Mouse (Mus musculus): ENCODE data around the gene Tnrc6c. TPM values are rescaled to one million over a fixed set of nuclear protein-coding genes. Genes with fewer than 3 reads are reported as not detected.

Gene Tnrc6c
- polyA plus RNA-seq, 1 experiment from 2014 or later = 12.6 TPM

DNA sequence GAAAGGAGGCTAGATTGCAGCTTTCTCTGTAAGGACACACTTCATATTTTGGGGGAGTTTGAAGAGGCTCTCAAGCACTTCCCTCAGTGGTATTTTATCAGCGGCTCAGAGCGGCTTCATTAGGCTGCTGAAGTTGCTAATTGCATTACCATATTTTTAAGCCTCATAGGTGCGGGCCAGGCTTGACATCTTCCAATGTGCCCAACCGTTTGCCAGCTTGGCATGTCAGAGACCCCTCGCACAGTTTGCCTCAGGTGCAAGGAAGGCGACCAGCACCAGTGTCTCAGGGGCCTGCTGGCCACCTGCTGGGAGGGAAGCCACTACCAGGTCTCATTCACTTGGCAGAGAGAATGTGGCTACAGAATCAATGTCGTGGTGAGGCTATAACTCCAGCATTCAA, 41.2 kb upstream of the Tnrc6c start:
- no peaks in the 10 kb centered on the region for H3K36me3 ChIP-seq (ENCODE audit: control insufficient read depth, insufficient read depth, low read length)
- H3K4me1 ChIP-seq (replicated peaks; ENCODE audit: control insufficient read depth, insufficient read depth, low read length) = peaks cover 19% of the 10 kb centered on the region
- ATAC-seq (replicated peaks; ENCODE audit: low FRiP score, low TSS enrichment, low read depth) = no peak
- no peak for DNase-seq (ENCODE audit: low spot score)
- no peaks in the 10 kb centered on the region for H3K9me3 ChIP-seq (ENCODE audit: control insufficient read depth, low read length)
- peaks cover 16% of the 10 kb centered on the region for H3K27me3 ChIP-seq (replicated peaks; ENCODE audit: control insufficient read depth, insufficient read depth, low read length)
- H3K27ac ChIP-seq (ENCODE audit: low read depth) = no peak overlapping the region
- H3K9ac ChIP-seq (ENCODE audit: low read length) = no peak overlapping the region
- H3K4me2 ChIP-seq (ENCODE audit: low read length) = no peak overlapping the region
- WGBS = 67% methylated on average over 7 of the region's 7 CpGs
- H3K4me3 ChIP-seq (ENCODE audit: low read depth, low read length) = no peak overlapping the region

DNA sequence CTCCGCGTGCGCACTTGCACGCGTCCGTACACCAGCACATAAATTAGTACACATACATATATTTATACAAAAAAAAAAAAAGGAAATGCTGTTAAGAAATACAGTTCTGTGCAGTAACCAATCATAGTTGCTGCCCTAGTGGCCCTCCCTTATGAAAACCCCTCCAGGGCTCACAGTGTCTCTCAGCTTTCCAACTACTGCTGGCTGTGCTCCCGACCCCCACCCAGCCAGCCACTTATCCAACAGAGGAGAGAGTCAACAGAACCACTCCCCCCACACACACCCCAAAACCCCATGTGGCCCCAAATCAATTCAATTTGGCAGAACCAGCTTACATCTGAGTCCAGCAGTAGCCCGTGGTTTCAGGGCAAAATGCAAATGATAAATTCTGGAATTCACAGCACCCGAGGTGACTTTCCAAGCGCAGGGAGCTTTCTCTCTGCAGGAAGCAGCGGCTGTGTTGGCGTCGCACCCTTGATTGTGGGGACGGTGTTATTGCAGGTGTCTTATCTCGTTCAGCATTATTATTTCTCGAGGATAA, 36.7 kb upstream of the Tnrc6c start:
- peaks cover 14% of the 10 kb centered on the region for H3K27me3 ChIP-seq (replicated peaks; ENCODE audit: control insufficient read depth, insufficient read depth, low read length)
- H3K9ac ChIP-seq (ENCODE audit: low read length) = no peak overlapping the region
- H3K4me2 ChIP-seq (ENCODE audit: low read length) = peak overlapping the region; percentile 37
- H3K27ac ChIP-seq (ENCODE audit: low read depth) = no peak overlapping the region
- no peak for ATAC-seq (replicated peaks; ENCODE audit: low FRiP score, low TSS enrichment, low read depth)
- 0 out of 2 replicates have a peak overlapping the region, but pooled peaks have one; percentile 1 for H3K4me3 ChIP-seq (ENCODE audit: low read depth, low read length)
- H3K36me3 ChIP-seq (ENCODE audit: control insufficient read depth, insufficient read depth, low read length) = no peaks in the 10 kb centered on the region
- 14% methylated on average over 16 of the region's 16 CpGs for WGBS
- DNase-seq (ENCODE audit: low spot score) = no peak
- H3K9me3 ChIP-seq (ENCODE audit: control insufficient read depth, low read length) = no peaks in the 10 kb centered on the region
- peaks cover 31% of the 10 kb centered on the region for H3K4me1 ChIP-seq (replicated peaks; ENCODE audit: control insufficient read depth, insufficient read depth, low read length)

DNA sequence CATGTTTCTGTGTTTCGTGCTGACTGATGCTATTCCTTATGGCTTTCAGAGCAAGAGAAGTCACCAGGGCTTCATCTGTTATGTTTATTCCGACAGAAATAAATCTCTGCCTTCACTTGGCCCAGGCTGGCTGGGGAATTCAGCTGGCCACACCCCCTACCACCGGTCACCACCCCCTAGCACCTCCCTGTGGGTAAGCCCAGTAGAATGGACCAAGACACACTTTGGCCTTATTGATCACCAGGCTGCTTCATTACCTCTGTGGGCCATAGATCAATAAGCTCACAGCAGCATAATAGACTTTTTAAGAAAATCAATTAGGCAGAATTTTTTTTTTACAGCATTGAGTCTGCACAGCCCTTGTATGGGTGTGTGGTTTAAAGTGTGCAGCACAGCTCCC, 35.9 kb upstream of the Tnrc6c start:
- H3K27me3 ChIP-seq (replicated peaks; ENCODE audit: control insufficient read depth, insufficient read depth, low read length) = peaks cover 14% of the 10 kb centered on the region
- 8% methylated on average over 3 of the region's 3 CpGs for WGBS

DNA sequence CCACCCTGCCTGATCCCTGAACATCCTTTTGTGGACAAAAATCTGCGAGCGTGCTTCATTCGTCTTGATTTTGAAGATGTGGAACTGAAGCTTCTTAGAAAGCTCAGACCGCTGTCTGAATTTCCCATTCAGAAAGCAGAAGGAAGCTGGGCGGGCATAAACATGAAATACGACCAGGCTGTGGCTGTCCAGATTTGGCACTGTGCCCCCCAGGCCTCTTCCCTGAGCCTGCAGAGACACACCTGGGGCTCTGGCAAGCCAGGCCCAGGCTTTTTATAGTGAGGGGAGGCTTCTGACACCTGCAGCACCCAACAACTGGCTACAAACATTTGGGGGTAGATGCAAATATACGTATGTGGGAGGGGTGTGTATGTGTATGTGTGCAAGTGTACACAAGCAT, 35.3 kb upstream of the Tnrc6c start:
- H3K4me3 ChIP-seq (ENCODE audit: low read depth, low read length) = no peak overlapping the region
- H3K9ac ChIP-seq (ENCODE audit: low read length) = no peak overlapping the region
- 44% methylated on average over 7 of the region's 7 CpGs for WGBS
- no peaks in the 10 kb centered on the region for H3K9me3 ChIP-seq (ENCODE audit: control insufficient read depth, low read length)
- no peak for ATAC-seq (replicated peaks; ENCODE audit: low FRiP score, low TSS enrichment, low read depth)
- H3K36me3 ChIP-seq (ENCODE audit: control insufficient read depth, insufficient read depth, low read length) = no peaks in the 10 kb centered on the region
- peaks cover 14% of the 10 kb centered on the region for H3K27me3 ChIP-seq (replicated peaks; ENCODE audit: control insufficient read depth, insufficient read depth, low read length)
- DNase-seq (ENCODE audit: low spot score) = no peak
- peaks cover 31% of the 10 kb centered on the region for H3K4me1 ChIP-seq (replicated peaks; ENCODE audit: control insufficient read depth, insufficient read depth, low read length)
- peak overlapping the region; percentile 51 for H3K27ac ChIP-seq (ENCODE audit: low read depth)
- no peak overlapping the region for H3K4me2 ChIP-seq (ENCODE audit: low read length)

More for the DNA sequence above, 35.9 kb upstream of the Tnrc6c start:
- H3K27ac ChIP-seq (ENCODE audit: low read depth) = no peak overlapping the region
- no peak overlapping the region for H3K9ac ChIP-seq (ENCODE audit: low read length)
- no peak overlapping the region for H3K4me3 ChIP-seq (ENCODE audit: low read depth, low read length)
- ATAC-seq (replicated peaks; ENCODE audit: low FRiP score, low TSS enrichment, low read depth) (no peak), DNase-seq (ENCODE audit: low spot score) (no peak)
- no peaks in the 10 kb centered on the region for H3K36me3 ChIP-seq (ENCODE audit: control insufficient read depth, insufficient read depth, low read length)
- H3K4me1 ChIP-seq (replicated peaks; ENCODE audit: control insufficient read depth, insufficient read depth, low read length) = peaks cover 31% of the 10 kb centered on the region
- no peaks in the 10 kb centered on the region for H3K9me3 ChIP-seq (ENCODE audit: control insufficient read depth, low read length)
- H3K4me2 ChIP-seq (ENCODE audit: low read length) = peak overlapping the region; percentile 37

DNA sequence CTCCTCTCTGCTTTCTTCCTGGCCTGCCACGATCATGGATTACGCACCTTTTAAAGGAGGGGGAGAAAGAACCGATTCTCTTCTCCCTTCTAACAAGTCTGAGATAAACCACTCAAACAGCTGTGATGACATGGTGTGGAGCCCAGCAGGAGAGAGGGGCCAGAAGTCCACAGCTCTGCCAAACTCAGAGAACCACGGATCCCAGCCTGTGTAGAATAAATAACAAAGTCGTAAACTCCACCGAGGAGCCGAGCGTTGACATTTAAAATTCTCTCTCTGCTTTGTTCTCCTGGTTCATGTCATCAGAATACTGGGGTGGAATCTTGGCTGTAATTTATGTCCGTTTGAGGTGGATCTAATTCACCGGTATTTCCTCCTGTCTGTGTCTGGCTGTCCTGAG, 34.5 kb upstream of the Tnrc6c start:
- Histone ChIP-seq H3K9me3 (ENCODE audit: control insufficient read depth, low read length) (no peaks in the 10 kb centered on the region), H3K27ac (ENCODE audit: low read depth) (peak overlapping the region; percentile 51), H3K4me2 (ENCODE audit: low read length) (no peak overlapping the region), H3K27me3 (replicated peaks; ENCODE audit: control insufficient read depth, insufficient read depth, low read length) (peaks cover 14% of the 10 kb centered on the region), H3K4me1 (replicated peaks; ENCODE audit: control insufficient read depth, insufficient read depth, low read length) (peaks cover 31% of the 10 kb centered on the region), H3K4me3 (ENCODE audit: low read depth, low read length) (no peak overlapping the region), H3K9ac (ENCODE audit: low read length) (no peak overlapping the region), H3K36me3 (ENCODE audit: control insufficient read depth, insufficient read depth, low read length) (no peaks in the 10 kb centered on the region)
- 15% methylated on average over 10 of the region's 10 CpGs for WGBS
- ATAC-seq (replicated peaks; ENCODE audit: low FRiP score, low TSS enrichment, low read depth) = peak; percentile 64; the same call in 1 of the 2 replicates
- DNase-seq (ENCODE audit: low spot score) = no peak

DNA sequence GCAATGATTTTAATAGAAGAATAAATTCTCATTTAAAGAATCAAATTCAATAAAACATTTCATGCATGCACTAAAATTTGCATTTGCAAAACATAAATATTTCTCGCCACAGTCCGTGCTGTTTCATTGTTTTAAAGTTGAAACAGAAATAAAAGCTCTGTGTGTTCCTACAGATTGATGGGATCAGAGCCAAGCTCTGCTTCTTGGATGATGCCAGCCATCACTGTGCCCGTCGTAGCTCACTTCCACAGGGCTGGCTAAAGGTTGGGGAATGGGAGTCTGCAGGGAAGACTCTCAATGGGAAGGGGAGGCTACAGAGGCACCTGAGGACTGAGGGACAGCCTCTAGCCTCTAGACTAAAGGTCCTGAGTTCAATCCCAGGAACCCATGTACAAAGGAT, 28.9 kb upstream of the Tnrc6c start:
- Histone ChIP-seq H3K27ac (ENCODE audit: low read depth) (no peak overlapping the region), H3K4me1 (replicated peaks; ENCODE audit: control insufficient read depth, insufficient read depth, low read length) (peaks cover 25% of the 10 kb centered on the region), H3K27me3 (replicated peaks; ENCODE audit: control insufficient read depth, insufficient read depth, low read length) (0 out of 2 replicates have a peak, but pooled peaks cover 17% of the 10 kb centered on the region), H3K4me3 (ENCODE audit: low read depth, low read length) (no peak overlapping the region), H3K9me3 (ENCODE audit: control insufficient read depth, low read length) (no peaks in the 10 kb centered on the region), H3K9ac (ENCODE audit: low read length) (no peak overlapping the region), H3K4me2 (ENCODE audit: low read length) (no peak overlapping the region), H3K36me3 (ENCODE audit: control insufficient read depth, insufficient read depth, low read length) (no peaks in the 10 kb centered on the region)
- DNase-seq (ENCODE audit: low spot score) = no peak
- WGBS = 73% methylated on average over 4 of the region's 4 CpGs
- no peak for ATAC-seq (replicated peaks; ENCODE audit: low FRiP score, low TSS enrichment, low read depth)

DNA sequence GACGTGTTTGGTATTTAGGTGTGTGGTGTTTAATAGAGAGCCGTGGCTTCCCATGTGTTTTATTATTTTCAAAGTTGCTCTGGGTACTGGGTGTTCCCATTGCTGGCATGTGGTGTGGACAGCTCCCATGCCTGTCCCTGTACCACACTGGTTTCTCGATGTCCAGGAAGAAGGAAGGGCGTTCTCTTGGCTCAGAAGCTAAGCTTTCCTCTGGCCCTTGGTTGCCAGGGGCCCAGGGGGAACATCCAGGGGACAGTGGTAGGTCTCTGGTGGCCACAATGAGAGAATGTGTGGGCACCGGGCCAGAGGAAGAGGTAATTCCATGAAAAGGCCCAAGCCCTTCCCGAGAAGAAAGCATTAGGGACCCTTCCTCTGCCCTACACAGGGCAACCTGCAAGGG, 27.5 kb upstream of the Tnrc6c start:
- no peak for DNase-seq (ENCODE audit: low spot score)
- Histone ChIP-seq H3K27ac (ENCODE audit: low read depth) (no peak overlapping the region), H3K4me3 (ENCODE audit: low read depth, low read length) (no peak overlapping the region), H3K9me3 (ENCODE audit: control insufficient read depth, low read length) (no peaks in the 10 kb centered on the region), H3K9ac (ENCODE audit: low read length) (no peak overlapping the region), H3K4me2 (ENCODE audit: low read length) (no peak overlapping the region), H3K27me3 (replicated peaks; ENCODE audit: control insufficient read depth, insufficient read depth, low read length) (0 out of 2 replicates have a peak, but pooled peaks cover 17% of the 10 kb centered on the region), H3K36me3 (ENCODE audit: control insufficient read depth, insufficient read depth, low read length) (no peaks in the 10 kb centered on the region), H3K4me1 (replicated peaks; ENCODE audit: control insufficient read depth, insufficient read depth, low read length) (peaks cover 25% of the 10 kb centered on the region)
- no peak for ATAC-seq (replicated peaks; ENCODE audit: low FRiP score, low TSS enrichment, low read depth)
- 66% methylated on average over 6 of the region's 6 CpGs for WGBS

DNA sequence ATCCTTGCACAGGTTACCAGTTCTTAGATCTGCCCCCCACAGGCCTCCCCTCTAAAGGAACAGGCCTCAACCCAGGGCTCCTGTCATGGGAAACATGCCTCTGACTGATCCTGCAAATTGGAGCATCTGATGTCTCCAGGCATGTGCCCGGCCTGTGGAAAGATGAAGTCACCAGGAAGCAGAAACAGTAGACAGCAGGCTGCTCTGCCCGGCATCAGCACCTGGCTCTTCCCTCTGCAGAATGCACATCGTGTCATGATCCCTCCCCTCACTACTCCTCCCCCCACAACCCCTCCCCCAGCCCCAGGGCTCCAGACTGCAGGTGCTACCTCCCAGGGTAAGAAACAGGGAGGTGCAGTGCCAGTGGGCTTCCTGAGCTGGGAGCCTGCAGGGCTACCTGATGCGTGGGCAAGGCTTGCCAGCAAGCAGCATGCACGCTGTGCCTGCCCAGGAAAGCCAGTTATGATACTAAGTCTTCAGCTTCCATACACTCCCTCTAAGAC, 27.0 kb upstream of the Tnrc6c start:
- H3K9ac ChIP-seq (ENCODE audit: low read length) = no peak overlapping the region

DNA sequence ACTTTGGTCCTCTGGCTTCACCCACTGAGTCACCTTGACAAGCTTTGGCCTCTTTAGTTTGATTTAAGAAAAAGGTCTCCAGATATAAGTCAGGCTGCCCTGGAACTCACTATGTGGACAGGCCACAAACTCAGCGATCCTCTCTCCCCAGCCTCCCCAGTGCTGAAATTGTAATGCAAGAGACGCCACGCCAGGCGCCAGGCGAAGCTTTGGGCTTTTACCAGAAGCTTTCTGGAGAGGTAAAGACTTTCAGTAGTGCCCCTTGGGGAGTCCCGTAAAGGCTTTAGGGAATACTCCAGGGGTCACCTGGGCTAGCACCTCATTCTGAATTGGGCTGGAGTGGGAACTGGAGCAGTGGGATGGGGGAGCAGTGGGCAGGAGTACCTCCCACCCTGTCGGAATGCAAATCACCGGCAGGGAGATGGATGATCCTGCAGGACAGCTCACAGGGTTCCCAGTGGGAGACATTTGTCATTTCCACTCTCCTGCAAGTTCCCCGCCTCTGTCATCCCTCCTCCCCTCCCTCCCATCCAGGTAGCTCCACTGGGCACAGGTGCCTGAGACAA, 26.3 kb upstream of the Tnrc6c start:
- Histone ChIP-seq H3K9me3 (ENCODE audit: control insufficient read depth, low read length) (no peaks in the 10 kb centered on the region), H3K9ac (ENCODE audit: low read length) (no peak overlapping the region), H3K4me3 (ENCODE audit: low read depth, low read length) (no peak overlapping the region), H3K4me1 (replicated peaks; ENCODE audit: control insufficient read depth, insufficient read depth, low read length) (peaks cover 25% of the 10 kb centered on the region), H3K27ac (ENCODE audit: low read depth) (0 out of 2 replicates have a peak overlapping the region, but pooled peaks have one; percentile 38), H3K4me2 (ENCODE audit: low read length) (no peak overlapping the region), H3K27me3 (replicated peaks; ENCODE audit: control insufficient read depth, insufficient read depth, low read length) (0 out of 2 replicates have a peak, but pooled peaks cover 17% of the 10 kb centered on the region), H3K36me3 (ENCODE audit: control insufficient read depth, insufficient read depth, low read length) (no peaks in the 10 kb centered on the region)
- 28% methylated on average over 9 of the region's 9 CpGs for WGBS
- DNase-seq (ENCODE audit: low spot score) = no peak
- no peak for ATAC-seq (replicated peaks; ENCODE audit: low FRiP score, low TSS enrichment, low read depth)

More for the DNA sequence above, 27.0 kb upstream of the Tnrc6c start:
- DNase-seq (ENCODE audit: low spot score) (no peak), ATAC-seq (replicated peaks; ENCODE audit: low FRiP score, low TSS enrichment, low read depth) (no peak)
- no peak overlapping the region for H3K27ac ChIP-seq (ENCODE audit: low read depth)
- peaks cover 25% of the 10 kb centered on the region for H3K4me1 ChIP-seq (replicated peaks; ENCODE audit: control insufficient read depth, insufficient read depth, low read length)
- 27% methylated on average over 5 of the region's 5 CpGs for WGBS
- H3K27me3 ChIP-seq (replicated peaks; ENCODE audit: control insufficient read depth, insufficient read depth, low read length) = 0 out of 2 replicates have a peak, but pooled peaks cover 17% of the 10 kb centered on the region
- H3K9me3 ChIP-seq (ENCODE audit: control insufficient read depth, low read length) = no peaks in the 10 kb centered on the region
- H3K36me3 ChIP-seq (ENCODE audit: control insufficient read depth, insufficient read depth, low read length) = no peaks in the 10 kb centered on the region
- H3K4me3 ChIP-seq (ENCODE audit: low read depth, low read length) = no peak overlapping the region
- no peak overlapping the region for H3K4me2 ChIP-seq (ENCODE audit: low read length)

Data from intestine, embryonic 14.5 days (tissue).